Mouse (Mus musculus) heart, adult 2 months (tissue): ENCODE measurements at regions not wholly inside any gene's neighbourhood (a gene's known extent, or its start where the extent isn't known, plus 50 kb on each side); places are given as distances from the start of the nearest gene placed in this dataset.

Source experiments
- DNase-seq, 2 experiments: peaks; one replicate each; pipeline ENCODE4 v3.0.0; 2021
- H3K27ac ChIP-seq: fragments of 200-600 bp; 2 replicates; pipeline ENCODE4 v1.8.1; 2022
- H3K27me3 ChIP-seq: fragments of 200-500 bp; 2 replicates; pipeline ENCODE4 v1.6.1; 2012; ENCODE audit warnings: mild to moderate bottlenecking, low read length, inconsistent platforms, mixed read lengths; ENCODE audit not compliant: control insufficient read depth, insufficient read depth
- H3K36me3 ChIP-seq: fragments of 200-500 bp; 2 replicates; pipeline ENCODE4 v1.6.1; 2012; ENCODE audit warnings: low read length, inconsistent platforms; ENCODE audit not compliant: control insufficient read depth, insufficient read depth
- H3K4me1 ChIP-seq: fragments of 200-500 bp; 2 replicates; pipeline ENCODE4 v1.6.1; 2011; ENCODE audit warnings: low read length; ENCODE audit not compliant: control insufficient read depth, insufficient read depth
- H3K4me3 ChIP-seq: fragments of 200-600 bp; 2 replicates; pipeline ENCODE4 v1.8.1; 2022
- H3K79me2 ChIP-seq: fragments of 200-500 bp; replicated peaks from 2 replicates; pipeline ENCODE4 v1.6.1; 2012; ENCODE audit warnings: mild to moderate bottlenecking, inconsistent platforms, low read length, moderate library complexity, mixed read lengths; ENCODE audit not compliant: control insufficient read depth, insufficient read depth
- H3K9ac ChIP-seq: fragments of 200-500 bp; 2 replicates; pipeline ENCODE4 v1.6.1; 2012; ENCODE audit warnings: low read depth, mild to moderate bottlenecking, control low read depth, inconsistent platforms, low read length, mixed read lengths
- CTCF ChIP-seq: fragments of 200-600 bp; IDR thresholded peaks from 2 replicates; pipeline ENCODE4 v1.8.1; 2022; ENCODE audit warnings: antibody characterized with exemption, mild to moderate bottlenecking, moderate library complexity
- EP300 ChIP-seq: fragments of 200-500 bp; IDR thresholded peaks from 2 replicates; pipeline ENCODE4 v1.6.1; 2011; ENCODE audit warnings: low read depth, low read length, control low read depth; ENCODE audit not compliant: insufficient read depth
- POLR2A ChIP-seq: fragments of 200-500 bp; IDR thresholded peaks from 2 replicates; pipeline ENCODE4 v1.6.1; 2011; ENCODE audit warnings: mild to moderate bottlenecking, low read depth, low read length, control low read depth; ENCODE audit not compliant: insufficient read depth
- WGBS: fragments of 180-500 bp; shearing (Covaris S2); methylation state at CpG from one replicate; pipeline ENCODE4 v1.1.7; 2018; 5-methylcytosine and 5-hydroxymethylcytosine counted together
- intact Hi-C: fragments of 180-260 bp; cut with DNase I; formaldehyde crosslinking; loops from one replicate; pipeline ENCODE4 v1.15.1; 2025

DNA sequence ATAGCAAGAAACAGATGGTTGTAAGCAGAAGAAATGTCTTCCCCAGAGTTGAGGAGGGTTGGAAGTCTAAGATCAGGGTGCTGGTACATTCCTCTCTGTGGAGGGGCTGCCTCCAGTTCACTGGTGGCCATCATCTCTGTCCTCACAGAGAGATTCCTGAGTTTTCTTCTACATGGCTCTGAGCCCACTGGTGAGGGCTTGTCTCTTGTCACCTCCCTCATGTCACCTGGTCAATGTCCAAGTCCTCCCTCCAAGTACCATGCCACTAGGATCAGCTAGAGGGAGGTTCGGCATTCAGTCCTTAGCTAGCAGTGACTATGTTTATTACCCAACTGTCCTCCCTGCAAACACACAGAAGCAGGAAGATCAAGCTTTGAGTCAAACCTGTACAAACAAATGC lies 258.3 kb downstream of the Tgfb2 start:
- H3K27ac ChIP-seq, result no peak overlapping the region
- no peak for DNase-seq
- no peak overlapping the region for H3K9ac ChIP-seq
- H3K4me1 ChIP-seq, result peaks cover 5% of the 10 kb centered on the region; the same call in 1 of the 2 replicates
- intact Hi-C loops, result no loop called here
- no peaks in the 10 kb centered on the region for H3K36me3 ChIP-seq
- H3K27me3 ChIP-seq, result no peaks in the 10 kb centered on the region
- TF ChIP-seq POLR2A, result no peak
- no peak for TF ChIP-seq CTCF
- no peak for TF ChIP-seq EP300
- WGBS, result 64% methylated on average over 1 of the region's 1 CpGs
- H3K79me2 ChIP-seq, result no peaks in the 10 kb centered on the region
- no peak overlapping the region for H3K4me3 ChIP-seq

DNA sequence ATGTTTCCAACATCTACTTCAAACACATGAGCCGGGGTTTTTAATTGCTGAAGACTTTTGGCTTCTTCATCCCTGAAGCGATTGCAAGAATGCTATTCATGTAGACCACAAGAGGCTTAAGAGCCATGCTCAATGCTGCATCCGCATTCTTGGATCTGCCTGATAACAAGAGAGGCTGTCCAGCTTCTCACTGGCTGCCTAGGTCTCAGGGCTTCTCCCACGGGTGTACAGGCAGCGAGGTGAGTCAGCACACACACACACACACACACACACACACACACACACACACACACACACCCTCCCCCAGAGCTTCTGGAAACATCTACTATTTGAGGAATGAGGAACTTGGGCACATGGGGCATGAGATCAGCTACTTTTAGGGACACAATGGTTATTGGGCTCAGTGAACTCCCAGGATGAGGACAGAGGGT lies 261.1 kb downstream of the Tgfb2 start:
- H3K27ac ChIP-seq, result no peak overlapping the region
- H3K27me3 ChIP-seq, result no peaks in the 10 kb centered on the region
- peaks cover 5% of the 10 kb centered on the region; the same call in 1 of the 2 replicates for H3K4me1 ChIP-seq
- DNase-seq, result peak in 1 of 2 experiments; percentile 45
- no peak overlapping the region for H3K4me3 ChIP-seq
- TF ChIP-seq CTCF (no peak), POLR2A (no peak), EP300 (no peak)
- H3K36me3 ChIP-seq, result no peaks in the 10 kb centered on the region
- WGBS, result 46% methylated on average over 5 of the region's 5 CpGs
- H3K9ac ChIP-seq, result no peak overlapping the region
- H3K79me2 ChIP-seq, result no peaks in the 10 kb centered on the region
- intact Hi-C loops, result no loop called here

DNA sequence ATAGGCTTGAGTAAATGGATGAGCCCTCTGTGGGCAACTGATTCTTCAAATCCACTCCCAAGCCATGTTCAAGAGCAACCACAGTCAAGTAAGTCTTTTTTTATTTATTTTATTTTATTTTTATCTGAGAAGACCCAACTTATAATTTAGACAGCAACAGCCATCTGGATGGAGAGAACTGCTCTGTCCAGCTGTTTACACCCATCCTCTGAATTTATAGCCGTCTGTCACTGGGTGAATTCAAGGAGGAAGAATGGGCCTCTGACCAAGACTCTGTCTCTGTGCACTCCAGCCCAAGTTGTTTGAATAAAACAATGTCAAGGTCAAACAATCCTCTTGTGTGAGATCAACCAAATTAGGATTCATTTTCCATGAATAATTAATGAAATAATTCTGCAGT lies 263.6 kb downstream of the Tgfb2 start:
- WGBS, result 65% methylated on average over 1 of the region's 1 CpGs

DNA sequence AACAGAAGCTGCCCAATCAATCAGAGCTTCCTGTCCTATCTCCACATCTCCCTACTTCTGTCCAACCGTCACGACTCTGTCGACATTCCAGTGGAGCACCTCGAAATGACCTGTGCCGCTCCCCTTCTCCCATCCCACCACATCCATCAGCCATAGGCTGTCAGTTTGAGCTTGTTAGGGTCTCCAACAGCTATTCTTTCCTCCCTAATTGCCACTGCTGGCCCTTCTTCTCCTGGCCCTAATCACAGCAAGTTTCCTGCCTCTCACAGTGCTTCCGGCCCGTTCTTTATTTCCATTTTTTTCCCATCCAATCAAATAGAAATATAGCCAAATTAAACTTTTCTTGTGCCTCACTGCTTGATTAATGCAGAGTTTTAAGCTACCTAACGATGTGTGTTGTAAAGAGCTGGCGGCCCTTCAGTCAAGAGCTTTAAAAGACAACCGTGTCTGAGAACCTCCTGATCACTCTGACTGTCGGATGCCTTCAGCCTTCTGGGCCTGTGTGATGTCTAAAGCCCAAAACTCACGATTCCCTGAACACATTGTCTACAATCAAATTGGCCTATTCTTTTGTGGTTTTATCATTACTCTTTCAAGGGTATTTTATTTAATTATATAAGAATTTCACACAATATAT lies 270.3 kb downstream of the Tgfb2 start:
- Histone ChIP-seq H3K4me1 (peaks cover 1% of the 10 kb centered on the region), H3K27me3 (0 out of 2 replicates have a peak, but pooled peaks cover 1% of the 10 kb centered on the region), H3K79me2 (no peaks in the 10 kb centered on the region), H3K9ac (no peak overlapping the region), H3K36me3 (no peaks in the 10 kb centered on the region), H3K4me3 (no peak overlapping the region), H3K27ac (no peak overlapping the region)
- 58% methylated on average over 12 of the region's 12 CpGs for WGBS
- TF ChIP-seq EP300, result no peak
- TF ChIP-seq POLR2A, result no peak
- no peak for TF ChIP-seq CTCF
- intact Hi-C loops, result no loop called here
- DNase-seq, result no peak

More for the DNA sequence above, 263.6 kb downstream of the Tgfb2 start:
- Histone ChIP-seq H3K9ac (no peak overlapping the region), H3K27me3 (no peaks in the 10 kb centered on the region), H3K36me3 (no peaks in the 10 kb centered on the region), H3K79me2 (no peaks in the 10 kb centered on the region), H3K27ac (no peak overlapping the region), H3K4me1 (peaks cover 5% of the 10 kb centered on the region; the same call in 1 of the 2 replicates), H3K4me3 (no peak overlapping the region)
- intact Hi-C loops, result no loop called here
- TF ChIP-seq CTCF (no peak), POLR2A (no peak), EP300 (no peak)
- no peak for DNase-seq

DNA sequence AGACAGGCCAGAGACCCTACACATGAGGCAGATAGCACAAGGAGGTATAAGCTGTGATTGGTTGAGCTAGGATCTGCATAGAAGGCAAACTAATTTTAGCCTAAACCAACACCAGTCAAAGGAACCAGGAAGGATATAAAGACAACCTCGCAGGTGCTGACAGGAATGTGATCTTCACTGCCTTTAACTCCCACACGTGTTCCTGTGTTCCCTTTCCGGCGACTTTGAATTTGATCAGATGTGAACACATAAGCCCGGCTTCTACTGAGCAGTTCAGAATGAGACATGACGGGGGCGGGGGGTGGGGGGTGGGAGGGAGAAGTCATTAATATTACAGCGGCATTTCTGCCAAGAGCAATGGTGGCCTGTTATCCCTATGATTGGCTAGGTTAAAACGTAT lies 271.0 kb downstream of the Tgfb2 start:
- intact Hi-C loops, result no loop called here
- no peaks in the 10 kb centered on the region for H3K36me3 ChIP-seq
- TF ChIP-seq POLR2A (no peak), CTCF (no peak), EP300 (no peak)
- 0 out of 2 replicates have a peak, but pooled peaks cover 1% of the 10 kb centered on the region for H3K27me3 ChIP-seq
- WGBS, result 37% methylated on average over 9 of the region's 9 CpGs
- no peak for DNase-seq
- no peak overlapping the region for H3K4me3 ChIP-seq
- no peaks in the 10 kb centered on the region for H3K79me2 ChIP-seq
- no peak overlapping the region for H3K9ac ChIP-seq
- H3K27ac ChIP-seq, result no peak overlapping the region
- peaks cover 1% of the 10 kb centered on the region for H3K4me1 ChIP-seq

GRCm38 (mm10) chr1:186434007-186434406 lies 271.8 kb downstream of the Tgfb2 start:
- Histone ChIP-seq H3K27me3 (0 out of 2 replicates have a peak, but pooled peaks cover 1% of the 10 kb centered on the region), H3K9ac (no peak overlapping the region), H3K27ac (no peak overlapping the region), H3K4me1 (peaks cover 1% of the 10 kb centered on the region), H3K36me3 (no peaks in the 10 kb centered on the region), H3K79me2 (no peaks in the 10 kb centered on the region), H3K4me3 (no peak overlapping the region)
- 82% methylated on average over 2 of the region's 2 CpGs for WGBS
- no peak for DNase-seq
- intact Hi-C loops, result no loop called here
- no peak for TF ChIP-seq EP300
- TF ChIP-seq POLR2A, result no peak
- no peak for TF ChIP-seq CTCF
